ENCODE assay signal across 22 mouse cellular contexts in the genomic region with DNA sequence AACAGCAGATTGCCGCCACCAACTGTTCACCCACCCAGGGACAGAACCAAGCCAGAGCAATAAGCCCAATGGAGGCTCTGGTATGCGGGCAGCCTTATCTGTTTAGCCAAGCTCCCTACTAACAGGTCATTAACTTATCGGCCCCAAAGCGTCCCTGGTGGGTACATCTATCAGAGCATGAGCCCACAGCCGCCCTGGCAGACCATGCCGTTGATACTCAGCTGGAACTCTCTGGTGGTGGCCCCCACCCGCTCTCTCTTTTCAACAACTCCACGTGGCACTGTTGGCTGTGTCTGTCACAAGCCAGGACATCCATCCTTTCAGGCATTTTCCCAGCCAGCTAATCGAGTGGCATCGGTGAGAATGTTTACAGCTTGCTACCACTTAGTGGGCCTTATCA.
DNase-seq lines count a peak whose midpoint lies in the region; ATAC-seq and TF ChIP-seq lines count a peak whose summit lies in the region.
"Had no signal": no experiment of that assay in that cellular context is flagged by ENCODE, and none has a peak within 500 bp of the region (broad histone marks: within the 10 kb centered on the region; RNA-seq: fewer than 3 reads in every experiment).

No protein-coding gene starts in this region.

- H3K36me3 ChIP-seq in heart, embryonic 10.5 days: no peaks in the 10 kb centered on the region
- H3K36me3 ChIP-seq in heart, adult 2 months (ENCODE audit: control insufficient read depth, insufficient read depth, low read length): no peaks in the 10 kb centered on the region
- no peaks in the 10 kb centered on the region for H3K36me3 ChIP-seq in heart, embryonic 14.5 days (ENCODE audit: control insufficient read depth, insufficient read depth, low read length)
- no peaks in the 10 kb centered on the region for H3K36me3 ChIP-seq in heart, postnatal 0 days (replicated peaks; ENCODE audit: control insufficient read depth, insufficient read depth, low read length)
- no peaks in the 10 kb centered on the region for H3K36me3 ChIP-seq in kidney, embryonic 14.5 days (ENCODE audit: control insufficient read depth, insufficient read depth, low read length)
- H3K36me3 ChIP-seq: embryonic facial prominence, embryonic 15.5 days; forebrain, embryonic 10.5 days; hindbrain, embryonic 13.5 days; kidney, embryonic 15.5 days had no signal

- peak overlapping the region; percentile 5; the same call in 1 of the 2 replicates for H3K4me2 ChIP-seq in heart, embryonic 14.5 days (ENCODE audit: low read length)
- no peak overlapping the region for H3K4me2 ChIP-seq in heart, postnatal 0 days (ENCODE audit: low read depth, low read length)
- no peak overlapping the region for H3K4me2 ChIP-seq in kidney, embryonic 14.5 days (replicated peaks; ENCODE audit: low read depth, low read length)
- H3K4me2 ChIP-seq: embryonic facial prominence, embryonic 15.5 days; hindbrain, embryonic 13.5 days; kidney, embryonic 15.5 days had no signal

- no peak for TF ChIP-seq CTCF in heart, adult 2 months (IDR thresholded peaks at IDR 0.05)
- TF ChIP-seq CTCF in heart, postnatal 0 days (IDR thresholded peaks at IDR 0.05; ENCODE audit: low read depth): peak; percentile 26; the same call in 1 of the 2 replicates

- H3K9me3 ChIP-seq in heart, embryonic 10.5 days: peaks cover under 1% of the 10 kb centered on the region; the same call in 1 of the 2 replicates
- peaks cover 2% of the 10 kb centered on the region; the same call in 1 of the 2 replicates for H3K9me3 ChIP-seq in heart, embryonic 14.5 days (ENCODE audit: control insufficient read depth, low read length)
- H3K9me3 ChIP-seq in heart, postnatal 0 days (replicated peaks; ENCODE audit: control insufficient read depth, low read length): no peaks in the 10 kb centered on the region
- no peaks in the 10 kb centered on the region for H3K9me3 ChIP-seq in kidney, embryonic 14.5 days (ENCODE audit: control insufficient read depth, low read length)
- H3K9me3 ChIP-seq: embryonic facial prominence, embryonic 15.5 days; forebrain, embryonic 10.5 days; kidney, embryonic 15.5 days had no signal

- intact Hi-C loops in heart, adult 2 months (cut with DNase I): no loop called here
- intact Hi-C loops in heart, postnatal 25 days (cut with DNase I): no loop called here

- TF ChIP-seq POLR2A in heart, adult 2 months (IDR thresholded peaks at IDR 0.05; ENCODE audit: insufficient read depth, low read depth, low read length): no peak

- no peak overlapping the region for H3K9ac ChIP-seq in heart, adult 2 months (ENCODE audit: low read depth, low read length)
- H3K9ac ChIP-seq in heart, embryonic 14.5 days (ENCODE audit: low read length): no peak overlapping the region
- no peak overlapping the region for H3K9ac ChIP-seq in heart, postnatal 0 days (replicated peaks; ENCODE audit: low read depth, low read length)
- H3K9ac ChIP-seq in kidney, embryonic 14.5 days (ENCODE audit: low read depth, low read length): no peak overlapping the region
- H3K9ac ChIP-seq: embryonic facial prominence, embryonic 15.5 days; hindbrain, embryonic 13.5 days; kidney, embryonic 15.5 days had no signal

- H3K27ac ChIP-seq in heart, embryonic 10.5 days: no peak overlapping the region
- no peak overlapping the region for H3K27ac ChIP-seq in heart, adult 2 months
- H3K27ac ChIP-seq in heart, embryonic 14.5 days (replicated peaks in 1 of 2; ENCODE audit: control insufficient read depth in 1 of 2, insufficient read depth in 1 of 2, low read depth in 2 of 2, low read length in 2 of 2): no peak overlapping the region
- H3K27ac ChIP-seq in heart, postnatal 0 days (ENCODE audit: low read depth): no peak overlapping the region
- H3K27ac ChIP-seq in kidney, embryonic 14.5 days (ENCODE audit: low read depth, low read length): no peak overlapping the region
- H3K27ac ChIP-seq: embryonic facial prominence, embryonic 15.5 days; forebrain, embryonic 10.5 days; gastrocnemius, adult 2 months; hindbrain, embryonic 13.5 days; hindbrain, postnatal 0 days; kidney, embryonic 15.5 days had no signal

- peaks cover 34% of the 10 kb centered on the region for H3K27me3 ChIP-seq in heart, embryonic 10.5 days (ENCODE audit: insufficient read depth, poor library complexity, severe bottlenecking)
- H3K27me3 ChIP-seq in heart, adult 2 months (ENCODE audit: control insufficient read depth, insufficient read depth, low read length): no peaks in the 10 kb centered on the region
- peaks cover 9% of the 10 kb centered on the region for H3K27me3 ChIP-seq in heart, embryonic 14.5 days (ENCODE audit: control insufficient read depth, insufficient read depth, low read length)
- H3K27me3 ChIP-seq in heart, postnatal 0 days (ENCODE audit: control insufficient read depth, insufficient read depth, low read length): peaks cover 35% of the 10 kb centered on the region
- no peaks in the 10 kb centered on the region for H3K27me3 ChIP-seq in kidney, embryonic 14.5 days (ENCODE audit: control insufficient read depth, insufficient read depth, low read length)

- ATAC-seq in heart, embryonic 14.5 days (ENCODE audit: insufficient number of reproducible peaks, insufficient read depth, low FRiP score, low read depth): peak; percentile 40
- ATAC-seq in heart, postnatal 0 days (ENCODE audit: insufficient read depth, low read depth): peak; percentile 72
- ATAC-seq in kidney, embryonic 14.5 days (ENCODE audit: low FRiP score, low TSS enrichment): no peak
- ATAC-seq: forebrain, embryonic 14.5 days; hindbrain, postnatal 0 days had no signal

- H3K79me2 ChIP-seq in heart, adult 2 months (replicated peaks; ENCODE audit: control insufficient read depth, insufficient read depth, low read length): no peaks in the 10 kb centered on the region

- DNase-seq in heart, embryonic 10.5 days (ENCODE audit: low spot score): no peak
- no peak for DNase-seq in heart, adult 2 months
- no peak for DNase-seq in heart, postnatal 25 days (ENCODE audit: low spot score)
- DNase-seq in heart, postnatal 0 days (ENCODE audit: low spot score): peak; percentile 9
- no peak for DNase-seq in adrenal gland, postnatal 4 days (ENCODE audit: low spot score in 2 of 2)
- DNase-seq: adrenal gland, adult 2 months; adrenal gland, postnatal 25 days; cerebellum, adult 2 months; cerebellum, postnatal 10 days; embryo, embryonic 11 days; gastrocnemius, adult 2 months; gastrocnemius, postnatal 36 days; kidney, adult 11 months had no signal

- 11% methylated on average over 10 of the region's 10 CpGs for WGBS in heart, embryonic 10.5 days
- WGBS in heart, adult 2 months: 13% methylated on average over 10 of the region's 10 CpGs
- WGBS in heart, embryonic 14.5 days: 8% methylated on average over 10 of the region's 10 CpGs
- 9% methylated on average over 10 of the region's 10 CpGs for WGBS in heart, postnatal 0 days
- 74% methylated on average over 10 of the region's 10 CpGs for WGBS in kidney, embryonic 14.5 days

- H3K4me3 ChIP-seq in heart, embryonic 10.5 days: peak overlapping the region; percentile 12; the same call in 1 of the 2 replicates
- no peak overlapping the region for H3K4me3 ChIP-seq in heart, adult 2 months
- H3K4me3 ChIP-seq in heart, embryonic 14.5 days (ENCODE audit: control insufficient read depth in 1 of 2, insufficient read depth in 1 of 2, low read depth in 1 of 2, low read length in 2 of 2): no peak overlapping the region
- H3K4me3 ChIP-seq in heart, postnatal 0 days (ENCODE audit: low read depth, low read length): no peak overlapping the region
- no peak overlapping the region for H3K4me3 ChIP-seq in kidney, embryonic 14.5 days (ENCODE audit: low read length)
- H3K4me3 ChIP-seq: embryonic facial prominence, embryonic 15.5 days; erythroblast, embryonic 14.5 days; forebrain, embryonic 10.5 days; gastrocnemius, adult 2 months; hindbrain, embryonic 13.5 days; kidney, embryonic 15.5 days had no signal

- no peak for TF ChIP-seq EP300 in heart, adult 2 months (IDR thresholded peaks at IDR 0.05; ENCODE audit: insufficient read depth, low read depth, low read length)
- no peak for TF ChIP-seq EP300 in heart, postnatal 0 days (IDR thresholded peaks at IDR 0.05; ENCODE audit: low read depth)

- peaks cover 15% of the 10 kb centered on the region for H3K4me1 ChIP-seq in heart, embryonic 10.5 days
- H3K4me1 ChIP-seq in heart, adult 2 months (ENCODE audit: control insufficient read depth, insufficient read depth, low read length): no peaks in the 10 kb centered on the region
- H3K4me1 ChIP-seq in heart, embryonic 14.5 days (ENCODE audit: control insufficient read depth in 2 of 2, insufficient read depth in 2 of 2, low read length in 2 of 2): peaks cover 4 to 7% of the 10 kb centered on the region in 2 experiments
- peaks cover 5% of the 10 kb centered on the region; the same call in 1 of the 2 replicates for H3K4me1 ChIP-seq in heart, postnatal 0 days (ENCODE audit: control insufficient read depth, insufficient read depth)
- H3K4me1 ChIP-seq in kidney, embryonic 14.5 days (ENCODE audit: control insufficient read depth, insufficient read depth, low read length): no peaks in the 10 kb centered on the region
- H3K4me1 ChIP-seq: embryonic facial prominence, embryonic 15.5 days; forebrain, embryonic 10.5 days; hindbrain, embryonic 13.5 days; kidney, embryonic 15.5 days had no signal
